Mouse (Mus musculus) hindbrain, embryonic 10.5 days (tissue): Measurements from ENCODE around the gene Ccdc169. TPM values are rescaled to one million over a fixed set of nuclear protein-coding genes. Genes with fewer than 3 reads are reported as not detected.
"Not testable (repeated sequence)": the region's sequence is repeated elsewhere in the genome, so short reads cannot be mapped to it uniquely, and the experiment has no call there.

Experiments used
- DNase-seq: peaks from one replicate; pipeline ENCODE4 v3.0.0-alpha.2; 2017; ENCODE audit warnings: low spot score
- H3K27ac ChIP-seq: fragments of 300-500 bp; sonication (generic); 2 replicates; pipeline ENCODE4 v1.5.1; 2016; ENCODE audit warnings: mild to moderate bottlenecking, moderate library complexity
- H3K27me3 ChIP-seq: fragments of 300-500 bp; sonication (generic); 2 replicates; pipeline ENCODE4 v1.6.1; 2016; ENCODE audit warnings: mild to moderate bottlenecking; ENCODE audit not compliant: poor library complexity, insufficient read depth, severe bottlenecking
- H3K36me3 ChIP-seq: fragments of 300-500 bp; sonication (generic); 2 replicates; pipeline ENCODE4 v1.6.1; 2016; ENCODE audit warnings: mild to moderate bottlenecking, moderate library complexity
- H3K4me1 ChIP-seq: fragments of 300-500 bp; sonication (generic); replicated peaks from 2 replicates; pipeline ENCODE4 v1.6.1; 2016; ENCODE audit warnings: mild to moderate bottlenecking
- H3K4me3 ChIP-seq: fragments of 300-500 bp; sonication (generic); 2 replicates; pipeline ENCODE4 v1.5.1; 2016; ENCODE audit warnings: mild to moderate bottlenecking, moderate library complexity
- H3K9me3 ChIP-seq: fragments of 300-500 bp; sonication (generic); 2 replicates; pipeline ENCODE4 v1.6.1; 2016; ENCODE audit warnings: mild to moderate bottlenecking, moderate library complexity
- WGBS: fragments of 180-500 bp; shearing (Covaris S2); methylation state at CpG from one replicate; pipeline ENCODE4 v1.1.7; 2016; 5-methylcytosine and 5-hydroxymethylcytosine counted together
- polyA plus RNA-seq: library from polyadenylated mRNA; unstranded; fragments of >200 nt; fragmentation: Nextera tagmentation; extraction: Ambion mirVana; gene quantifications from 2 replicates; pipeline ENCODE4 v1.2.1, GENCODE M21; 2016

Ccdc169 gene
- polyA plus RNA-seq, 1 experiment from 2014 or later, result 0.10 TPM

DNA sequence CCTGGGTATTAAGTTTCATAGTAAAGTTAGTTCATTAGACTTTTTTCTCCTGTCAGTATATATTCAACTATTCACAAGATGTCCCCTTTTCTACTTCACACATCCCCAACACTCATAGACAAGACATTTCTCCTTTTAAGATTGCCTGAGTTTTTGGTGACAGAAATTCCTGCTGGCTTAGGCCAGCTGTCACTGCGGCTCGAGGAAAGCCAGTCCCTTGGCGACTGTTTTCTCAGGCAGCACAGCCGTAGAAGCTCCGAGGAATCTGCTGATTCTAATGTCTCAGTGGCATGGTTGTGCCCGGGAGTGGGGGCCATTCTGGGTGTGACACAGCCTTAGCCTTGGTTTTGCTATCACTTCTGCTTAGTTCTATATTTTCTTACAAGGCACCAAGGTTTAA lies 40.1 kb downstream of the Ccdc169 start:
- no peak overlapping the region for H3K4me3 ChIP-seq
- no peaks in the 10 kb centered on the region for H3K36me3 ChIP-seq
- DNase-seq, result no peak
- 65% methylated on average over 6 of the region's 6 CpGs for WGBS
- peaks cover 5% of the 10 kb centered on the region; the same call in 1 of the 2 replicates for H3K9me3 ChIP-seq
- H3K27me3 ChIP-seq, result no peaks in the 10 kb centered on the region
- H3K4me1 ChIP-seq, result peaks cover 21% of the 10 kb centered on the region
- H3K27ac ChIP-seq, result no peak overlapping the region

DNA sequence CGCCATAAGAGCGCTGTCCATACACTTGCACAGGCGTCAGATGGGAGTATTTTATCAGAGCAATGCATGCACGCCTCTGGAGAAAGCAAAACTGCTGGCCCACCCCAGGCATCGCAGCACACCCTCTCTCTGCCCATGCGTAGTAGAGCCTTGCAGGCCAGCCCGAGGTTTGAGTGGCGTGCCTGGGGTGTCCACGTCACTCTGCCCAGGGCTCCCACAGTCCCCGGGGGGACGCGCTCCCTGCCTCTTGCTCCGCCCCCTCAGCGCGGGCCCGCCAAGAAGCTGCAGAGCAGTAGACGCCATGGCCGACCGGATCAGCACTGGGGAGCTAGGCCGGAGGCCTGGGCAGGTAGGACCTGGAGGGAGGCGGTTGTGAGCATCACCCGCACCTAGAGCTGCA lies 44.6 kb downstream of the Ccdc169 start, which contains the start of gene Sohlh2:
Sohlh2 (plus strand) TSS at position 263 of the 400 bp plus-strand sequence.
- Histone ChIP-seq H3K36me3 (no peaks in the 10 kb centered on the region), H3K4me1 (peaks cover 21% of the 10 kb centered on the region), H3K9me3 (peaks cover 8% of the 10 kb centered on the region; the same call in 1 of the 2 replicates), H3K27me3 (no peaks in the 10 kb centered on the region), H3K27ac (no peak within 1 kb of the TSS; the same call in 1 of the 2 replicates), H3K4me3 (no peak within 1 kb of the TSS)
- 95% methylated on average over 22 of the region's 22 CpGs for WGBS
- no peak for DNase-seq

DNA sequence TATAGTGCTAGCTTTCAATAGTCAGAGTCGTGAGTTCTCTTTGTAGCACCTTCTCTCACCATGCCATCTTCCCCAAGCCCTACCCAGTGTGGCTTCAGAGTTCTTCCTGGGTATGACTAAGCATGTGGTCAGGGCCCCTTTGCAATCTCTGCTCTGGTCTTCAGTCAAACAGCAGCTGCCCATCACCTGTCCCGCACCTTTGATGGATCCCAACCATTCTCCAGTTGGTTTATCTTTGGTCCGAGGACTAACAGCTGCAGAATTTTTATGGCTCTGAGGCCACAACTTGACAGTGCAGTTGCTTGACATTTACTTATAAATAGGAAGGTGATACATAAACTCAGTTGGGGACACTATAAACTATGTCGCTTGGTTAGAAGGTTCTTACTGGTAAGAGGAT lies 54.5 kb downstream of the Ccdc169 start:
- Histone ChIP-seq H3K27me3 (no peaks in the 10 kb centered on the region), H3K4me3 (no peak overlapping the region), H3K27ac (no peak overlapping the region), H3K9me3 (no peaks in the 10 kb centered on the region), H3K36me3 (no peaks in the 10 kb centered on the region), H3K4me1 (no peaks in the 10 kb centered on the region)
- DNase-seq, result no peak
- WGBS, result 95% methylated on average over 4 of the region's 4 CpGs

DNA sequence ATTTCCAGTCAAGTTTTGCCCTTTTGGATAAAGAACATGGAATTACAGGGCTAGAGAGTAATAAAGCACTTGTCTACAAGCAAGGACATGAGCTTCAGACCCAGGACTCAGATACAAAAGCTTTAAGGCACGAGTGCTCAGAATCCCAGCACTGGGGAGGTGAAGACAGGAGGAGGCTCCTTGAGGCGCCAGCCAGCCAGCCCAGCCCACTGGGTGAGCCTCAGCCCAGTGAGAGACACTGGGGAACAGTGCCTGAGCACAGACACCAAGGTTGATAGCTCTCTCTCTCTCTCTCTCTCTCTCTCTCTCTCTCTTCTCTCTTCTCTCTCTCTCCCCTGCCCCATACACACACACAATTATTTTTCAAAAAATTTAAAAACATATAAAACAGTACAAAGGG lies 56.2 kb downstream of the Ccdc169 start:
- no peak overlapping the region for H3K4me3 ChIP-seq
- DNase-seq, result no peak
- H3K4me1 ChIP-seq, result no peaks in the 10 kb centered on the region
- H3K36me3 ChIP-seq, result no peaks in the 10 kb centered on the region
- no peak overlapping the region for H3K27ac ChIP-seq
- 0 out of 2 replicates have a peak, but pooled peaks cover 2% of the 10 kb centered on the region for H3K9me3 ChIP-seq
- WGBS, result 56% methylated on average over 2 of the region's 2 CpGs
- no peaks in the 10 kb centered on the region for H3K27me3 ChIP-seq

DNA sequence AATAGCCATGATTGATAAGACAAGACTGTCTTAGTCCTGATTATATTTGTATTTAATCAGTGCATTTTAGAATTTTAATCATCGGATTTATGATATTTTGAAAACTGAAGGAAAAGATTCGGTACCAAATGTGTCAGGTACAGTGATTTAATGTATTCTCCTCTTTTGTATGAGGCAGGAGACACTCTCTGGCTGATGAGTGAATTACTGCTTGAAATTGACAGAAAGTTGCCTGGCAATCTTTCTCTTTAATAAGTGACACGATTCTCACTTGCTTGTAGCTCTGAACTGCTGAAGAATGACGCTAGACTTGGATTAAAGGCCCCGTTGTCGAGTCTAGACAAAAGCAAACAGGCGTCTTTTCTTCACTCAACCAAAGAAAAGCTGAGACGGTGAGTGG lies 57.7 kb downstream of the Ccdc169 start:
- Histone ChIP-seq H3K4me1 (no peaks in the 10 kb centered on the region), H3K27ac (no peak overlapping the region), H3K4me3 (no peak overlapping the region), H3K9me3 (0 out of 2 replicates have a peak, but pooled peaks cover 2% of the 10 kb centered on the region), H3K27me3 (no peaks in the 10 kb centered on the region), H3K36me3 (no peaks in the 10 kb centered on the region)
- WGBS, result 75% methylated on average over 8 of the region's 8 CpGs
- DNase-seq, result no peak

DNA sequence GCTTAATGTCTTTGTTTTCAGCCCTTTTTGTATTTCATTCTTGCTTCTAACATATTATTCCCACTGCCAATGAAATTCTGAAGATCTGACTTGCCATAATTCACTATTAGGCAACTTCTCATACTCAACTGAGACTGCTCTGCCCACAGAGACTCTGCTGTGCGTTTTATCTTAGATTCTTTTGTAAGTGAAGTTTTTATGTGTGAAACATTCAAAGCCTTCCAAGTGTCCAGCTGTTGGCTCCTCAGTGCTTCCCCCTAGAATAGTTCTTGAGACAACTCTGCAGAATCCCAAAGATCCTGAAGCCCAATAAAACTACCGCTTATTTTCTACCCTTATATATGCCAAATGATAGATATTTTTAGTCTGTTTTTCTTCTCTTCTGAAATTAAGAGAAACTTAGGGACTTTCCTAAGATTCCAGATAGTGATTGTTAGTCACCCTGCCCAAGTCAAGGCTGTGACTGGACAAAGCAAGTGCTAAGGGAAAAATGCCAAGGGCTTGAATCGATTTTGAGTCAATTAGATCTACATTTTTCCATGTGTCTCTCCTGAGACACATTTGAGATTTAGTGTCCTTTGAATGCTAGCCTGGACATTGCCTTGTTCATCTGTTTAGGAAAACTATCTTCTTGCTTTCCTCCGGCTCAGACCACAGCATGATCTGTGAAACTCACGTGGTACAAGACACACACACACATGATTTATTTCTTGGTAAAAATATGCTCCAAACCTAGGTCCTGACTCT lies 58.6 kb downstream of the Ccdc169 start:
- 88% methylated on average over 5 of the region's 5 CpGs for WGBS
- Histone ChIP-seq H3K4me3 (no peak overlapping the region), H3K4me1 (no peaks in the 10 kb centered on the region), H3K27me3 (no peaks in the 10 kb centered on the region), H3K27ac (no peak overlapping the region), H3K36me3 (no peaks in the 10 kb centered on the region), H3K9me3 (0 out of 2 replicates have a peak, but pooled peaks cover 2% of the 10 kb centered on the region)
- no peak for DNase-seq

DNA sequence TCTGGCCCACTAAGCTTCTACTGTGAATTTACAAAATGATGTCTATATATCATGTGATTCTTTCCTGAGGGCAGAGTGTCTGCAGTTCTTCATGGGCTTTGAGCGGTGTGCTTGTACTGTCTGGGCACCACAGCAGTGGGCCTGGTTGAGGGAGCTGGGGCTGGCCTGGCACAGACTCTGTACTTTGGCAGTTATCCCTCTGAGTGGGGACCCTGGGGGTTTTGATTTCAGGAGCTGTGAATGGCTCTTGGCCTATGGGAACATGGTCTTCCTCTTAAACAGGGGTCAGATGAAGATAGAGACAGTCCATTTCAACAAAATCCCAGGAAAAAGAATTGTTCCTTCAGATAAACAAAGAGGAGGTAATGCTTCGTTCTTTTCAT lies 59.2 kb downstream of the Ccdc169 start:
- DNase-seq, result no peak
- WGBS, result 96% methylated on average over 2 of the region's 2 CpGs

DNA sequence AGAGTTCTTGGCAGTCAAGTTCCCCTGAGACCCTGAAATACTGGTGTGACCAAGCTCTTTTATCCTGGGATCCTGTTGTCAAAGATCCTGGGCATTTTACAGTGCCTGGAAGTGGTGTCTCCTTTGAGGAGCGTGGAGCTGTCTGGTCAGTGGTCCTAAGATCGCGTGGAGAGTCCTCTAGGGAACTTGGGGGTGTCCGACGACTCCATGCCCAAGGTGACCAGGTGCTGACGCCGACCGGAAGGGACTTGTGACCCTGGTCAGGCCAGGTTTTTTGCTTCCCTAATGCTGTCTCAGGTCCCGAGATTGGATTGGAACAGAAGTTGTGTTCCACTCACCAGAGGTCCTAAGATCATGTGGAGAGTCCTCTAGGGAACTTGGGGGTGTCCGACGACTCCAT lies 66.5 kb downstream of the Ccdc169 start:
- H3K27me3 ChIP-seq, H3K4me1 ChIP-seq, H3K4me3 ChIP-seq, DNase-seq, H3K36me3 ChIP-seq, H3K27ac ChIP-seq, H3K9me3 ChIP-seq: not testable (repeated sequence)
- 94% methylated on average over 11 of the region's 11 CpGs for WGBS

More for the DNA sequence above, 59.2 kb downstream of the Ccdc169 start:
- H3K4me3 ChIP-seq, result no peak overlapping the region
- no peaks in the 10 kb centered on the region for H3K27me3 ChIP-seq
- no peak overlapping the region for H3K27ac ChIP-seq
- no peaks in the 10 kb centered on the region for H3K4me1 ChIP-seq
- H3K9me3 ChIP-seq, result 0 out of 2 replicates have a peak, but pooled peaks cover 2% of the 10 kb centered on the region
- no peaks in the 10 kb centered on the region for H3K36me3 ChIP-seq

DNA sequence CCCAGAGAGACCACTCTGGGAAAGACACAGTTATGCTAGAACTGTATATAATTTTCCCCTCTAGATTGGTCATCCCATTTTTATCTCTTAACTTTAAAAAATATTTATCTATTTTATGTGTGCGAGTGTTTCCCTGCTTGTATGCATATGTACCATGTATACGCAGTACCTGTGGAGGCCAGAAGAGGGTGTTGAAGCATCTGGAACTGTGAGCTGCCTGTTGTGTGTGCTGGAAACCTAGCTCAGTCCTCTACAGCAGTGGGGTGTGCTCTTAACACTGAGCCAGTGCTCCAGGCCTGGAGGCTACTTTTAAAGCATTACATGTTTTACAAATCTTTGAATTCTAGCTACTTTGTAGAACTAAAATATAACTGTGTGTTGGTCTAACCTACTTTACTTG lies 69.3 kb downstream of the Ccdc169 start:
- H3K27me3 ChIP-seq, result no peaks in the 10 kb centered on the region
- no peak overlapping the region for H3K27ac ChIP-seq
- H3K36me3 ChIP-seq, result no peaks in the 10 kb centered on the region
- 0 out of 2 replicates have a peak, but pooled peaks cover 2% of the 10 kb centered on the region for H3K9me3 ChIP-seq
- no peak overlapping the region for H3K4me3 ChIP-seq
- DNase-seq, result no peak
- 95% methylated on average over 2 of the region's 2 CpGs for WGBS
- 0 out of 2 replicates have a peak, but pooled peaks cover 3% of the 10 kb centered on the region for H3K4me1 ChIP-seq

DNA sequence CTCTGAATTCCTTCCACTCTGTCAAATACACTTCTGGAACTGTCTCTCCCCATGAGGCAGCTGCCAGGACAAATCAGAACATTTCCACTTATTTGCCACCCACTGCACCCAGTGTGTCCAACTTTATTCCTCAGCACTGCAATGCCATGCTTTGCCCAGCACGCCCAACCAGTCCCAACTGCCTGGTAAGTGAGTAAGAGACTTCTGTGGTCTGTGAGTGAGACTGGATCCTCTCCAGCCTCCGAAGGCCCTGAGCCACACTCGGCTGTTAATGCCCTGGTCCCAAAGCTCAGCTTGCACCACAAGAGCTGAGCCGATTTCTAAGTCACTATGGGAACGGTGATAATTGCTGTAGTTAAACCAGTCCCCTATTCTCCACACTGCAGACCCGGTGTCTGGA lies 70.5 kb downstream of the Ccdc169 start:
- Histone ChIP-seq H3K27me3 (no peaks in the 10 kb centered on the region), H3K4me3 (no peak overlapping the region), H3K9me3 (0 out of 2 replicates have a peak, but pooled peaks cover 2% of the 10 kb centered on the region), H3K36me3 (no peaks in the 10 kb centered on the region), H3K4me1 (0 out of 2 replicates have a peak, but pooled peaks cover 8% of the 10 kb centered on the region), H3K27ac (no peak overlapping the region)
- 72% methylated on average over 6 of the region's 6 CpGs for WGBS
- no peak for DNase-seq

DNA sequence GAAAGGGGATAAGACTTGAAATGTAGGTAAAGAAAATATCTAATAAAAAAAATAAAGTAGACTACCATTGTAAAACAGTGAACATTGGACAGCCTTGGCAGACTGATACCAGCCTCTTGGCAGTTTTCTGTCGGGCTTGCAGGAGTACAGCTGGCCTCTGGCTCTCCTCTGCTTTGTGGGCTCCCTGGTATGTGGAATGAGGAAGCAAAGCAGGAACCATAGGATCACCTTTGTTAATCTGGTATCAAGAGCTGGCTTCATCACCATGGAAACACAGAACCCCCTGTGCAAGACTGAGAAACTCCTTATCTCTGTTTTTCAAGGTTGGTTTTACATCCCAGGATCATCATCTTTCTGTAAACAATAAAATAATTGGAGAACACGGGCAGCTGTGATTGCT lies 75.1 kb downstream of the Ccdc169 start:
- H3K4me3 ChIP-seq, result no peak overlapping the region
- H3K4me1 ChIP-seq, result 0 out of 2 replicates have a peak, but pooled peaks cover 11% of the 10 kb centered on the region
- DNase-seq, result no peak
- no peaks in the 10 kb centered on the region for H3K27me3 ChIP-seq
- H3K36me3 ChIP-seq, result no peaks in the 10 kb centered on the region
- no peak overlapping the region for H3K27ac ChIP-seq
- no peaks in the 10 kb centered on the region for H3K9me3 ChIP-seq
- 39% methylated on average over 2 of the region's 2 CpGs for WGBS

DNA sequence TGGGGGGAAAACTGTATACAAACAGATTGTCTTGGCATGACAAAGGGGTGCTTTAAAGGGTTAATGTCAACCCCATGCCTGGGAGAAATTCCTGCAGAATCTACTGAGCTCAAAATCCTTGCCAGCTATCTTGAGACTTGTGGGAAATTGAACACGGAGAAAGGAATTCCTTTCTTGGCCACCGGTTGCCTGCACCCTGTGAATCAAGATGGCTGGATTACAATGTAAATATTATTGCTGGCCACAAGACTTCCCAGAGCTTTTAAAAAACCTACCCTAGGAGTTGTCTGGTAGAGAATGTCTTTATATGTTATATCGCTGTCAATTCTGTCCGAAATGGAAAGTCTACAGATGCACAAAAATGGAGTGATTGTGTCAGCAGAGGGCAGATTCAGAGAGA lies 76.6 kb downstream of the Ccdc169 start:
- DNase-seq, result no peak
- 58% methylated on average over 4 of the region's 4 CpGs for WGBS
- Histone ChIP-seq H3K4me3 (no peak overlapping the region), H3K27ac (no peak overlapping the region), H3K9me3 (no peaks in the 10 kb centered on the region), H3K36me3 (no peaks in the 10 kb centered on the region), H3K4me1 (0 out of 2 replicates have a peak, but pooled peaks cover 8% of the 10 kb centered on the region), H3K27me3 (no peaks in the 10 kb centered on the region)

DNA sequence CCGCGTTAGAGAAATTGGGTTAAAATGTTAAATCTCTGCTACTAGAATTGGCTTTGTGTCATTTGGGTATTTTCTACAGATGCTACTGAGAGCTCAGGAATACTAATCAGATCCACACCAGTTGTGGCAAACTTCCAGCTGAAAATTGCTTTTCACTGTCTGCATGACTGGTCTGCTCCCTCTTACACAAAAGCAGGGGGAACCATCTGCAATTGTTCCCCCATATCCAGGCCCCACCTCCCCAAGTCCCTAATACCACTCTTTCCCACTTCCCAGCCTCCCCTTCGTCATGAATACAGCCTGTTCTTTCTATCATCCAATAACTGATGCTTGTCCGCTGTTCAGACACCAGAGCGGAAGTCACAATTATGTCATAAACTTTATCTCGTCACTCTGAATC lies 77.3 kb downstream of the Ccdc169 start:
- H3K27ac ChIP-seq, result no peak overlapping the region
- no peaks in the 10 kb centered on the region for H3K9me3 ChIP-seq
- no peak for DNase-seq
- 83% methylated on average over 6 of the region's 6 CpGs for WGBS
- H3K27me3 ChIP-seq, result no peaks in the 10 kb centered on the region
- no peaks in the 10 kb centered on the region for H3K36me3 ChIP-seq
- H3K4me1 ChIP-seq, result 0 out of 2 replicates have a peak, but pooled peaks cover 8% of the 10 kb centered on the region
- no peak overlapping the region for H3K4me3 ChIP-seq
